In genomic region chr2:32216506-32216905, GRCm38 (mm10) we compare ENCODE assay signal across 15 mouse cellular contexts.
DNase-seq lines count a peak whose midpoint lies in the region.
"Had no signal": no experiment of that assay in that cellular context is flagged by ENCODE, and none has a peak within 500 bp of the region (broad histone marks: within the 10 kb centered on the region; RNA-seq: fewer than 3 reads in every experiment).

No protein-coding gene starts in this region.

- DNase-seq in cerebellum, adult 9-11 months: peak; percentile 22
- no peak for DNase-seq in cerebellum, adult 8-10 months
- DNase-seq in ES-CJ7 (ENCODE audit: low read depth, low spot score): peak; percentile 45
- DNase-seq in ZHBTc4 (ENCODE audit: low read depth, low spot score): peak; percentile 60
- no peak for DNase-seq in ovary, adult 18-20 months (ENCODE audit: low spot score)
- DNase-seq: adrenal gland, adult 2 months; adrenal gland, postnatal 10 days; adrenal gland, postnatal 25 days; B cell, adult 2 months; cerebellum, adult 11 months; cerebellum, adult 18-20 months; cerebellum, adult 9-10 months; cerebellum, postnatal 14 days; cerebellum, postnatal 36 days; embryo, embryonic 11 days had no signal

Comparison
In these comparisons a context has a peak if more than half of its experiments do, and no peak if none do; other contexts are left out.
1. DNase-seq: peak in cerebellum, adult 9-11 months (single experiment), ES-CJ7 (single experiment) and ZHBTc4 (single experiment); none in cerebellum, adult 8-10 months (single experiment) and ovary, adult 18-20 months (single experiment).